ENCODE assay signal across 23 mouse cellular contexts in the genomic region with DNA sequence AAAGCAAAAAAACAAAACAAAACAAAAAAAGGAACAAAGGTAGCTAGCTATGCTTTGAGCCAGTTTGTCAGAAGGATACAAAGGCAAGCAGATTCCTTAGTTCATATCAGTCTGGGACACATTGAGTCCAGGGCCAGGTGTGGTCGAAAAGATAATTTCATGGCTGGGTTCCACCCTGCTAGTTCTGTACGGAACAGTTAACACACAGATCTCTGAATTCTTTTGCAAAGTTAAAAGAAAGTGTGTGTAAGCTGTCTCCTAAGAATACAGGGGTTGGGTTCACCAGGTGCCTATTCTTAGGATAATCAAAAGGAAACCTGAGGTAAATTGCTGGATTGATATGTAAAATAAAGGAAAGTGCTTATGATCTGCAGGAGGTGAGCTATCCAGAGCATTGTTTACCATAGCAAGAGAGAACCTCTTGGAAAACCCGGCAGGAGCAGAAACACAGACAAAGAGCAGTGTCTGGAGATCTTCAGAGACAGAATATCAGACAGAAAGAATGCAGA. TPM values are rescaled to one million over a fixed set of nuclear protein-coding genes. Genes with fewer than 3 reads are reported as not detected.
A peak's percentile ranks its signal among the peaks of the same experiment; 100 is the strongest.
DNase-seq lines count a peak whose midpoint lies in the region; ATAC-seq and TF ChIP-seq lines count a peak whose summit lies in the region.
"Had no signal": no experiment of that assay in that cellular context is flagged by ENCODE, and none has a peak within 500 bp of the region (broad histone marks: within the 10 kb centered on the region; RNA-seq: fewer than 3 reads in every experiment).

No protein-coding gene starts in this region.

- no peak overlapping the region for H3K4me3 ChIP-seq in stomach, embryonic 15.5 days (replicated peaks)
- no peak overlapping the region for H3K4me3 ChIP-seq in stomach, postnatal 0 days (ENCODE audit: low read depth, low read length)
- H3K4me3 ChIP-seq in liver, embryonic 13.5 days (replicated peaks), result no peak overlapping the region
- no peak overlapping the region for H3K4me3 ChIP-seq in limb, embryonic 10.5 days
- H3K4me3 ChIP-seq: embryonic facial prominence, embryonic 15.5 days; forebrain, embryonic 15.5 days; midbrain, embryonic 12.5 days; neural tube, embryonic 15.5 days had no signal

- H3K27ac ChIP-seq in stomach, embryonic 15.5 days, result no peak overlapping the region
- no peak overlapping the region for H3K27ac ChIP-seq in stomach, postnatal 0 days (replicated peaks)
- peak overlapping the region; percentile 85 for H3K27ac ChIP-seq in liver, embryonic 13.5 days
- no peak overlapping the region for H3K27ac ChIP-seq in limb, embryonic 10.5 days
- H3K27ac ChIP-seq: embryonic facial prominence, embryonic 15.5 days; forebrain, embryonic 15.5 days; midbrain, embryonic 12.5 days; neural tube, embryonic 15.5 days had no signal

- no peak for TF ChIP-seq EP300 in stomach, postnatal 0 days (optimal IDR thresholded peaks at IDR 0.05)

- no peak for DNase-seq in stomach, postnatal 0 days (ENCODE audit: low spot score)
- DNase-seq in c-Kit-positive CD71-positive TER-119-negative erythroid progenitor cells, embryonic 14.5 days (ENCODE audit: low read depth), result peak; percentile 56
- peak; percentile 87 for DNase-seq in liver, embryonic 13.5 days
- no peak for DNase-seq in spleen, postnatal 4 days (ENCODE audit: low spot score in 2 of 2)
- DNase-seq in limb, embryonic 10.5 days (ENCODE audit: low spot score), result no peak
- no peak for DNase-seq in thymus, postnatal 14 days
- DNase-seq: cerebellum, postnatal 10 days; heart, postnatal 10 days; kidney, adult 9 months; kidney, postnatal 4 days; lung, adult 18-20 months; lung, postnatal 36 days; thymus, postnatal 36 days had no signal

- no peak overlapping the region for H3K9ac ChIP-seq in stomach, embryonic 15.5 days
- H3K9ac ChIP-seq in stomach, postnatal 0 days (ENCODE audit: low read length), result no peak overlapping the region
- H3K9ac ChIP-seq in liver, embryonic 13.5 days, result peak overlapping the region; percentile 9; the same call in 1 of the 2 replicates
- H3K9ac ChIP-seq: embryonic facial prominence, embryonic 15.5 days; forebrain, embryonic 15.5 days; midbrain, embryonic 12.5 days; neural tube, embryonic 15.5 days had no signal

- WGBS in stomach, embryonic 15.5 days, result 50% methylated on average over 3 of the region's 3 CpGs
- 52% methylated on average over 3 of the region's 3 CpGs for WGBS in stomach, postnatal 0 days
- WGBS in liver, embryonic 13.5 days (ENCODE audit: insufficient replicate concordance), result 28% methylated on average over 3 of the region's 3 CpGs
- 60% methylated on average over 3 of the region's 3 CpGs for WGBS in limb, embryonic 10.5 days

- H3K27me3 ChIP-seq in stomach, embryonic 15.5 days (replicated peaks), result no peaks in the 10 kb centered on the region
- no peaks in the 10 kb centered on the region for H3K27me3 ChIP-seq in stomach, postnatal 0 days (ENCODE audit: control insufficient read depth, insufficient read depth, low read length)
- H3K27me3 ChIP-seq in liver, embryonic 13.5 days, result no peaks in the 10 kb centered on the region
- H3K27me3 ChIP-seq in limb, embryonic 10.5 days (ENCODE audit: low read depth, poor library complexity, severe bottlenecking), result no peaks in the 10 kb centered on the region
- H3K27me3 ChIP-seq: embryonic facial prominence, embryonic 15.5 days; forebrain, embryonic 15.5 days; midbrain, embryonic 12.5 days; neural tube, embryonic 15.5 days had no signal

- no peaks in the 10 kb centered on the region for H3K36me3 ChIP-seq in stomach, embryonic 15.5 days
- no peaks in the 10 kb centered on the region for H3K36me3 ChIP-seq in stomach, postnatal 0 days (ENCODE audit: control insufficient read depth, insufficient read depth, low read length)
- H3K36me3 ChIP-seq in liver, embryonic 13.5 days, result no peaks in the 10 kb centered on the region
- no peaks in the 10 kb centered on the region for H3K36me3 ChIP-seq in limb, embryonic 10.5 days
- H3K36me3 ChIP-seq: embryonic facial prominence, embryonic 15.5 days; forebrain, embryonic 15.5 days; midbrain, embryonic 12.5 days; neural tube, embryonic 15.5 days had no signal

- H3K9me3 ChIP-seq in stomach, embryonic 15.5 days, result no peaks in the 10 kb centered on the region
- no peaks in the 10 kb centered on the region for H3K9me3 ChIP-seq in stomach, postnatal 0 days (ENCODE audit: control insufficient read depth, low read length)
- H3K9me3 ChIP-seq in liver, embryonic 13.5 days (replicated peaks), result no peaks in the 10 kb centered on the region
- no peaks in the 10 kb centered on the region for H3K9me3 ChIP-seq in limb, embryonic 10.5 days (replicated peaks)
- H3K9me3 ChIP-seq: embryonic facial prominence, embryonic 15.5 days; forebrain, embryonic 15.5 days; midbrain, embryonic 12.5 days; neural tube, embryonic 15.5 days had no signal

- no peak overlapping the region for H3K4me2 ChIP-seq in stomach, embryonic 15.5 days
- H3K4me2 ChIP-seq in stomach, postnatal 0 days (replicated peaks; ENCODE audit: low read depth), result no peak overlapping the region
- peak overlapping the region; percentile 35; the same call in 1 of the 2 replicates for H3K4me2 ChIP-seq in liver, embryonic 13.5 days
- H3K4me2 ChIP-seq: embryonic facial prominence, embryonic 15.5 days; forebrain, embryonic 15.5 days; midbrain, embryonic 12.5 days; neural tube, embryonic 15.5 days had no signal

- no peaks in the 10 kb centered on the region for H3K4me1 ChIP-seq in stomach, embryonic 15.5 days
- no peaks in the 10 kb centered on the region for H3K4me1 ChIP-seq in stomach, postnatal 0 days (replicated peaks; ENCODE audit: control insufficient read depth, insufficient read depth)
- H3K4me1 ChIP-seq in liver, embryonic 13.5 days (replicated peaks), result 0 out of 2 replicates have a peak, but pooled peaks cover 3% of the 10 kb centered on the region
- no peaks in the 10 kb centered on the region for H3K4me1 ChIP-seq in limb, embryonic 10.5 days
- H3K4me1 ChIP-seq: embryonic facial prominence, embryonic 15.5 days; forebrain, embryonic 15.5 days; midbrain, embryonic 12.5 days; neural tube, embryonic 15.5 days had no signal

- no peak for TF ChIP-seq CTCF in stomach, postnatal 0 days (IDR thresholded peaks at IDR 0.05; ENCODE audit: low read depth)

- 0 out of 2 replicates have a peak, but pooled peaks have one; percentile 43 for ATAC-seq in stomach, embryonic 15.5 days (ENCODE audit: insufficient read depth, low FRiP score, low read depth)
- no peak for ATAC-seq in stomach, postnatal 0 days (ENCODE audit: low FRiP score, low TSS enrichment)
- peak; percentile 95 for ATAC-seq in liver, embryonic 13.5 days (ENCODE audit: low read depth)
- ATAC-seq: forebrain, embryonic 15.5 days; hindbrain, embryonic 16.5 days had no signal

RNA-seq across cellular contexts. Expression of gene Olfr761, which starts 37.6 kb away (rescaled TPM):
- not detected in 2 replicates for polyA plus RNA-seq in stomach, embryonic 15.5 days (2015; fragmentation: Nextera tagmentation; extraction: Ambion mirVana)
- not detected in 2 replicates for polyA plus RNA-seq in stomach, postnatal 0 days (2015; fragmentation: Nextera tagmentation; extraction: Ambion mirVana)
- not detected in 2 replicates for polyA plus RNA-seq in liver, embryonic 13.5 days (2015; fragmentation: Nextera tagmentation; extraction: Ambion mirVana)
- not detected in 2 replicates for polyA plus RNA-seq in limb, embryonic 10.5 days (2016; fragmentation: Nextera tagmentation; extraction: Ambion mirVana)
- polyA plus RNA-seq: brain, embryonic 14.5 days; embryonic facial prominence, embryonic 15.5 days; forebrain, embryonic 15.5 days; gonadal fat pad, adult 2 months; hindbrain, embryonic 16.5 days; midbrain, embryonic 12.5 days; neural tube, embryonic 15.5 days; small intestine, adult 2 months; stomach, embryonic 14.5 days had no signal

Comparison
In these comparisons a context has a peak if more than half of its experiments do, and no peak if none do; other contexts are left out.
1. DNase-seq: peak in c-Kit-positive CD71-positive TER-119-negative erythroid progenitor cells, embryonic 14.5 days (single experiment) and liver, embryonic 13.5 days (single experiment); none in stomach, postnatal 0 days (single experiment), spleen, postnatal 4 days (0 of 2), limb, embryonic 10.5 days (single experiment) and thymus, postnatal 14 days (single experiment).